Mouse (Mus musculus) kidney, adult 2 months (tissue): ENCODE measurements around the gene Ctnna3.

Source experiments
- CTCF ChIP-seq: fragments of 200-500 bp; conservative IDR thresholded peaks from 2 replicates; pipeline ENCODE4 v1.5.1; 2011; ENCODE audit warnings: low read depth, mild to moderate bottlenecking, control low read depth, low read length, moderate library complexity, mixed read lengths; ENCODE audit not compliant: insufficient read depth, insufficient read length
- POLR2A ChIP-seq: fragments of 200-500 bp; IDR thresholded peaks from one replicate; pipeline ENCODE4 v1.6.1; 2011; ENCODE audit warnings: low read depth, low read length, control low read depth

GRCm38 (mm10) chr10:64030901-64031300 is 601.0 kb downstream of the Ctnna3 start:
- no peak for TF ChIP-seq POLR2A
- no peak for TF ChIP-seq CTCF
